Mouse (Mus musculus) heart, postnatal 36 days (tissue): ENCODE measurements around the gene Kcnj2. TPM values are rescaled to one million over a fixed set of nuclear protein-coding genes. Genes with fewer than 3 reads are reported as not detected.

Experiments used
- DNase-seq, 2 experiments: peaks; one replicate each; pipeline ENCODE4 v3.0.0; 2021 to 2022
- intact Hi-C: fragments of 180-260 bp; cut with DNase I; formaldehyde crosslinking; loops from one replicate; pipeline ENCODE4 v1.15.1; 2025
- total RNA-seq, 2 experiments: library from RNA; stranded (reverse); gene quantifications; 2 replicates each; pipeline ENCODE4 v1.2.3; 2021

Gene Kcnj2
- total RNA-seq, 2 experiments from 2014 or later: 43.6 to 46.8 TPM

- no peak for DNase-seq
- intact Hi-C loops: no loop called here
Observed at GRCm38 (mm10) chr11:111088226-111088625, 22.3 kb downstream of the Kcnj2 start.

DNA sequence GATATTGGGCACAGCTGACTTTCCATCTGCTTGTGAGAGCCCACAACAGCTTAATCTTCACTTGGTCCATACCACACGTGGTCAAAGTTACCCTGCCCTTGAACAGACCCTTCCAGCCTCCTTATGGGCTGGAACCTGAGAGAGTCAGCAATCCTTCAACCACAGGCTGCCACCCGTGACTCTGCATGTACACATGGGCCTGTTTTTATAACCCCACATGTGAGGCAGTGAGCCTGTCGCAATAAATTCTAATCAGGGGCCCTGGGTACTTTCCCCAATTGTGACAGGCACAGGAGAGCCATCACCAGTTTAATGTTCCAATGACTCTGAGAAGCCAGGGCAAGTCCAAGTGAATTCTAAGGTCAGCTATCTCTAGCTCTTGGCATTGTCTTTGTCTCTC, 22.8 kb downstream of the Kcnj2 start:
- no peak for DNase-seq
- intact Hi-C loops: no loop called here

- intact Hi-C loops: no loop called here
- DNase-seq: no peak
Observed at GRCm38 (mm10) chr11:111091117-111091516, 25.2 kb downstream of the Kcnj2 start.

DNA sequence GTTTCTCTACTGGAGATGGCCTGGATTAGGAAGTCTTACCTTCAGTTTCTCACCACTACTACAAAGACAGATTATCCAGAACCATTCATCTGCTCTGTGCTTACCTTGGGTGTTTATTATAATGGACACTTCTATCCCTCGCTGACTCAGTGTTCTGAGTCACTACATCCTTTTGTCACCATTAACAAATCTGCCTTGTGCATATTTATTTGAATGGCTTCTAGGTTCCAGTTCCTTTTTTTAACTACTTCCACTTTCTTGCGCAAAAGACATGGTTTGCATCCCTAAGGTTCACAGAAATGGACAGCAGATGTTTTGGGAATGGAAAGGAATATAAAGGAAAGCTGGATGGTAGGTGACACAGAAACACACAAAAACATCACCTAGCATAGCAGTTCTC, 27.0 kb downstream of the Kcnj2 start:
- intact Hi-C loops: no loop called here

DNA sequence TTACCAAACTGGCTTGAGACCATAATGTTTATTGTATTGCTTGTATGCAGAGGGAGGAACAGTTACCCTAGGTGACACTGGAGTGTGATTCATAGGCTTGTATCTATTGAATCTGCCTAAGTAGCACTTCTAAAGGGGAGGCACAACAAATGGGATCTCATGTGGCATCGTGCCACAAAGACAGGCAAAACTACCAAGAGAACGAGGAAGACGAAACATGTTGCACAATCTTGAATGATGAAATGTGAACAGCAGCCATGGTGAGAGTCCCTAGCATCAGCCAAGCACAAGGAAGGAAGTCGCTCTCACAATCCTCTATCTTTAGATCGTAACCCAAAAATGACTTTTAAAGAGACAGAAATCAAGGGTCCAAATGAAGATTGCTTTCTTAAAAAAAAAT, 30.6 kb downstream of the Kcnj2 start:
- no peak for DNase-seq
- intact Hi-C loops: no loop called here

More for the DNA sequence above, 27.0 kb downstream of the Kcnj2 start:
- no peak for DNase-seq

GRCm38 (mm10) chr11:111100131-111100530, 34.2 kb downstream of the Kcnj2 start:
- DNase-seq: no peak
- intact Hi-C loops: no loop called here

- intact Hi-C loops: no loop called here
Observed at GRCm38 (mm10) chr11:111100651-111101050, 34.7 kb downstream of the Kcnj2 start.

DNA sequence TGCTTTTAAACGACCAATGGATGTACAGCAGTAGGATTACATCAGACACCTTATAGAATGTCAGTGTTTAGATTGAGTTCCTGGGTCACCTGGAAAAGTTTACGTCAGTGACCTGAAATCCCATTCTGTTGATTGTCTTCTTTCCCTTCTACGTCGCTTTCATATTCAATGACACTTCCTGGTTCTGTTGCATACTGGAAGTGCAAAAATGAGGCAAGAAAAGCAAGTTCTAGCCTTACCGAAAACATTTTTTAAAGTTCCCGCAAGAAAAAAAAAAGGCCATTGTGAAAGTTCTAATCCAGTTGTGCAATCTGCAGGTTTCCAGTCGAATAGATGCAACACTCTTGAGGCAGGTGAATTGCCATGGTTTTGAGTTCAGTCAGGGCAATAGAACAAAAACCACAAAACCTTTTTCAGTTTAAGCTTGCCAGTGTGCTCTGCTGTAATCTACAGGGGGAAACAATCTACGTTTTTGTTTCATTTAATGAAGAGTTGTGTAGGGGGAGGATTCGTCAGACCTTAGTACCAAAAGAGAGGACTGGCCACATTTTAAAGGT, 35.7 kb downstream of the Kcnj2 start:
- intact Hi-C loops: no loop called here
- DNase-seq: no peak

More at GRCm38 (mm10) chr11:111100651-111101050, 34.7 kb downstream of the Kcnj2 start:
- no peak for DNase-seq

GRCm38 (mm10) chr11:111104422-111104821, 38.5 kb downstream of the Kcnj2 start:
- intact Hi-C loops: no loop called here

DNA sequence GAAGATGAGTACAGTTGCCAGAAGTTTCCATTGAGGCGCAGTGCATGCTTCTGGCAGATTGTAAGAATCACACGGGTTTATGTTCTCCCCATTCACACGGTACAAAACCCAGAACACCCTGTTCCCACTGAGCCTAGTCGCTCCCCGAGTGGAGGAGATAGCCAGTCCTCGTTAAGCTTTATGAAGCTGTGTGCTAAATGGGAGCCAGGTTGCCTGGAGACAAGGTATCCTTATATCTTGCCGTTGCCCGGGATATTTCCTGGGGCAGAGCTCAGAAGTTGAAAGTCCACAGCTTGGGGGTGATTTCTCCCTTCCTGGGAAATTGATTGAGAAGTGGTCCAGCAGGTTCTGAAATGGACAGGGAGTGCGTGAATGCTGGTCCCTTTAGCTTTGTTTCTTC, 42.2 kb downstream of the Kcnj2 start:
- DNase-seq: no peak
- intact Hi-C loops: no loop called here

More at GRCm38 (mm10) chr11:111104422-111104821, 38.5 kb downstream of the Kcnj2 start:
- DNase-seq: no peak

DNA sequence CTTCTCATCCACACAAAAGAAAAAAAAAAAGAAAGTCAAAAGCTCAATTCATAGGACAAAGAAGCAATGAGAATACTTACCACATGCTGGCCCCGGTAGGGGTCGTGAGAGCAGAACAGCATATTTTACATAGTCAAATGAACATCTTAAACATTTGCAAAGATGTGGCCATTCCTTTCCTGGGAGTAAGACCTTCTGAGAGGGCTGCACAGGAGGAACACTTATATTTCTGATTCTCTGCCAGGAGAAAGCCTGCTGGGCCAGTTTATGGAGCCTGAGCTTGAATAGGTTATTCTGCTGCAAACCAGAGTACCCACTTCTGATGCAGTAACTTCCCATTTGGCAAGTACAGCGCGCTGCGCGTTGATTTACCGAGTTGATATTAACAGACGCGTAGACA, 55.5 kb downstream of the Kcnj2 start:
- intact Hi-C loops: no loop called here
- no peak for DNase-seq

DNA sequence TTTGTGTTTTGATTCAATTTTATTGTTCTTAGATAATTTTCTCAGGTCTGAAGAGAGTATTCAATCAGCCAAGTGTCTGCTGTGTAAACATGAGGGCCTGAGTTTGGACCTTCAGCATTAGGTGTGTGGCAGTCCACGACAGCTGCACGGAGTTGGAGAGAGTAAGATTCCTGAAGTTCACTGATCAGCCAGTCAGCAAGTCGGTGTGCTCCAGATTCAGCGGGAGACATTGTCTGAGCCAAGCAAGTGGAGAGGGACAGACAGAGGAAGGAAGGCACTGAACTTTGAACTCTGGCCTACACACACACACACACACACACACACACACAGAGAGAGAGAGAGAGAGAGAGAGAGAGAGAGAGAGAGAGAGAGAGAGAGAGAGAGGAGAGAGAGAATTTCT, 57.4 kb downstream of the Kcnj2 start:
- intact Hi-C loops: no loop called here
- DNase-seq: no peak

GRCm38 (mm10) chr11:111125963-111126362, 60.0 kb downstream of the Kcnj2 start:
- intact Hi-C loops: no loop called here
- no peak for DNase-seq

Other genes with a start within 250 kb of the Kcnj2 start
- gene Kcnj16, start 98.1 kb upstream of the Kcnj2 start, total RNA-seq: under 1 TPM in 1 of 2 experiments, not detected in 1; 0.22 TPM